Mouse (Mus musculus) left cerebral cortex, postnatal 25 days (tissue): ENCODE results near the gene Tldc1. TPM values are rescaled to one million over a fixed set of nuclear protein-coding genes. Genes with fewer than 3 reads are reported as not detected.

Source experiments
- DNase-seq, 2 experiments: peaks; one replicate each; pipeline ENCODE4 v3.0.0; 2022; ENCODE audit warnings: low spot score in 2 of 2, mixed read lengths in 1 of 2
- intact Hi-C: fragments of 180-260 bp; cut with DNase I; formaldehyde crosslinking; loops from one replicate; pipeline ENCODE4 v1.15.1; 2025
- total RNA-seq, 2 experiments: library from RNA; stranded (reverse); gene quantifications; 2 replicates each; pipeline ENCODE4 v1.2.3; 2021

Gene Tldc1
- total RNA-seq, 2 experiments from 2014 or later, result 17.0 to 17.4 TPM

- intact Hi-C loops, result no loop called here
- no peak for DNase-seq
These were observed 40.9 kb downstream of the Tldc1 start for GRCm38 (mm10) chr8:119737093-119737900.

GRCm38 (mm10) chr8:119736348-119736917 lies 41.8 kb downstream of the Tldc1 start:
- no peak for DNase-seq
- intact Hi-C loops, result no loop called here

- no peak for DNase-seq
- intact Hi-C loops, result no loop called here
These were observed 46.1 kb downstream of the Tldc1 start for GRCm38 (mm10) chr8:119732072-119732471.

- intact Hi-C loops, result no loop called here
- no peak for DNase-seq
These were observed 49.8 kb downstream of the Tldc1 start for GRCm38 (mm10) chr8:119728351-119728895.

- DNase-seq, result no peak
- intact Hi-C loops, result no loop called here
These were observed 51.1 kb downstream of the Tldc1 start for GRCm38 (mm10) chr8:119727093-119727492.

- intact Hi-C loops, result no loop called here
- no peak for DNase-seq
These were observed 53.6 kb downstream of the Tldc1 start for GRCm38 (mm10) chr8:119724596-119724995.

- intact Hi-C loops, result no loop called here
- no peak for DNase-seq
These were observed 54.5 kb downstream of the Tldc1 start for GRCm38 (mm10) chr8:119723676-119724075.

GRCm38 (mm10) chr8:119722348-119722747 lies 55.9 kb downstream of the Tldc1 start:
- intact Hi-C loops, result no loop called here
- no peak for DNase-seq

- intact Hi-C loops, result no loop called here
- peak; percentile 39 to 85 for DNase-seq
These were observed 59.2 kb downstream of the Tldc1 start for GRCm38 (mm10) chr8:119719011-119719501.

GRCm38 (mm10) chr8:119717765-119718164 lies 60.5 kb downstream of the Tldc1 start:
- no peak for DNase-seq
- intact Hi-C loops, result no loop called here

GRCm38 (mm10) chr8:119716730-119717299 lies 61.4 kb downstream of the Tldc1 start:
- intact Hi-C loops, result no loop called here
- no peak for DNase-seq

- peak in 1 of 2 experiments; percentile 14 for DNase-seq
- intact Hi-C loops, result no loop called here
These were observed 63.0 kb downstream of the Tldc1 start for GRCm38 (mm10) chr8:119715221-119715620.

GRCm38 (mm10) chr8:119713421-119713820 lies 64.8 kb downstream of the Tldc1 start:
- no peak for DNase-seq
- intact Hi-C loops, result no loop called here

- DNase-seq, result no peak
- intact Hi-C loops, result no loop called here
These were observed 66.0 kb downstream of the Tldc1 start for GRCm38 (mm10) chr8:119712226-119712625.

Other genes starting within 250 kb of the Tldc1 start
- gene Mbtps1, start 219.7 kb downstream of the Tldc1 start, total RNA-seq, result 10 to 100 TPM; 62.3 to 68.5 TPM
- gene Hsdl1, start 203.2 kb downstream of the Tldc1 start, total RNA-seq, result 10 to 100 TPM; 44.8 to 47.1 TPM
- under 1 TPM; 0.21 to 0.25 TPM for gene Dnaaf1, start 203.2 kb downstream of the Tldc1 start, total RNA-seq
- gene Taf1c, start 173.2 kb downstream of the Tldc1 start, total RNA-seq, result 1 to 10 TPM; 9.9 to 10.0 TPM
- gene Adad2, start 165.7 kb downstream of the Tldc1 start, total RNA-seq, result under 1 TPM; 0.23 to 0.55 TPM
- 1 to 10 TPM; 3.3 to 4.0 TPM for gene Kcng4, start 142.7 kb downstream of the Tldc1 start, total RNA-seq
- gene Wfdc1, start 112.1 kb downstream of the Tldc1 start, total RNA-seq, result 10 to 100 TPM in 1 of 2 experiments, 1 to 10 TPM in 1; 8.6 to 10.8 TPM
- gene Atp2c2, start 78.4 kb downstream of the Tldc1 start, total RNA-seq, result 1 to 10 TPM; 1.9 to 2.1 TPM
- gene Cotl1, start 62.1 kb upstream of the Tldc1 start, total RNA-seq, result 10 to 100 TPM; 57.2 to 62.6 TPM
- 1 to 10 TPM; 5.4 to 6.0 TPM for gene Klhl36, start 83.8 kb upstream of the Tldc1 start, total RNA-seq
- gene Usp10, start 131.9 kb upstream of the Tldc1 start, total RNA-seq, result 10 to 100 TPM; 84.4 to 84.7 TPM
- 10 to 100 TPM in 1 of 2 experiments, not detected in 1; 18.6 TPM for gene Gm20388, start 132.4 kb upstream of the Tldc1 start, total RNA-seq
- gene Crispld2, start 214.0 kb upstream of the Tldc1 start, total RNA-seq, result 1 to 10 TPM; 2.1 to 2.5 TPM